Mouse (Mus musculus) liver, embryonic 12.5 days (tissue): ENCODE data around the gene Ctsw. TPM values are rescaled to one million over a fixed set of nuclear protein-coding genes. Genes with fewer than 3 reads are reported as not detected.

Experiments used
- ATAC-seq: fragments of 200-750 bp; cut with Nextera tagmentation; 2 replicates; pipeline ENCODE4 v1.8.0; 2017; ENCODE audit warnings: moderate number of reproducible peaks, mild to moderate bottlenecking, moderate library complexity
- H3K27ac ChIP-seq: fragments of 300-500 bp; sonication (generic); 2 replicates; pipeline ENCODE4 v1.5.1; 2016; ENCODE audit warnings: mild to moderate bottlenecking
- H3K27me3 ChIP-seq: fragments of 300-500 bp; sonication (generic); replicated peaks from 2 replicates; pipeline ENCODE4 v1.6.1; 2016; ENCODE audit warnings: mild to moderate bottlenecking, moderate library complexity
- H3K36me3 ChIP-seq: fragments of 300-500 bp; sonication (generic); 2 replicates; pipeline ENCODE4 v1.6.1; 2016; ENCODE audit warnings: mild to moderate bottlenecking, moderate library complexity
- H3K4me1 ChIP-seq: fragments of 300-500 bp; sonication (generic); 2 replicates; pipeline ENCODE4 v1.6.1; 2016
- H3K4me2 ChIP-seq: fragments of 300-500 bp; sonication (generic); 2 replicates; pipeline ENCODE4 v1.6.1; 2016; ENCODE audit warnings: mild to moderate bottlenecking, moderate library complexity
- H3K4me3 ChIP-seq: fragments of 300-500 bp; sonication (generic); 2 replicates; pipeline ENCODE4 v1.5.1; 2016; ENCODE audit warnings: mild to moderate bottlenecking, moderate library complexity
- H3K9ac ChIP-seq: fragments of 300-500 bp; sonication (generic); 2 replicates; pipeline ENCODE4 v1.6.1; 2016; ENCODE audit warnings: mild to moderate bottlenecking, moderate library complexity
- H3K9me3 ChIP-seq: fragments of 300-500 bp; sonication (generic); replicated peaks from 2 replicates; pipeline ENCODE4 v1.6.1; 2016; ENCODE audit warnings: mild to moderate bottlenecking, moderate library complexity
- WGBS: fragments of 180-500 bp; shearing (Covaris S2); methylation state at CpG from one replicate; pipeline ENCODE4 v1.1.7; 2016; ENCODE audit not compliant: insufficient replicate concordance; 5-methylcytosine and 5-hydroxymethylcytosine counted together
- polyA plus RNA-seq: library from polyadenylated mRNA; unstranded; fragments of >200 nt; fragmentation: Nextera tagmentation; extraction: Ambion mirVana; gene quantifications from 2 replicates; pipeline ENCODE4 v1.2.1, GENCODE M21; 2016

Gene Ctsw
- polyA plus RNA-seq, 1 experiment from 2014 or later = 0.43 TPM

- peaks cover 19% of the 10 kb centered on the region for H3K36me3 ChIP-seq
- peak overlapping the region; percentile 69 for H3K4me3 ChIP-seq
- H3K4me2 ChIP-seq = peak overlapping the region; percentile 87
- H3K4me1 ChIP-seq = peaks cover 51% of the 10 kb centered on the region
- peak; percentile 88 for ATAC-seq
- WGBS = 1% methylated on average over 70 of the region's 70 CpGs
- H3K27ac ChIP-seq = peak overlapping the region; percentile 61
- H3K27me3 ChIP-seq = 0 out of 2 replicates have a peak, but pooled peaks cover 5% of the 10 kb centered on the region
- peak overlapping the region; percentile 73 for H3K9ac ChIP-seq
- H3K9me3 ChIP-seq = no peaks in the 10 kb centered on the region
These were observed 11.2 kb downstream of the Ctsw start for GRCm38 (mm10) chr19:5456922-5457745.

GRCm38 (mm10) chr19:5456241-5456921 lies 11.9 kb downstream of the Ctsw start:
- 5% methylated on average over 26 of the region's 26 CpGs for WGBS
- no peak for ATAC-seq
- H3K4me2 ChIP-seq = peak overlapping the region; percentile 87

GRCm38 (mm10) chr19:5455568-5455967 lies 12.7 kb downstream of the Ctsw start:
- WGBS = 68% methylated on average over 8 of the region's 8 CpGs
- no peaks in the 10 kb centered on the region for H3K9me3 ChIP-seq
- H3K27ac ChIP-seq = no peak overlapping the region
- peaks cover 17% of the 10 kb centered on the region for H3K27me3 ChIP-seq
- H3K4me2 ChIP-seq = peak overlapping the region; percentile 87
- H3K9ac ChIP-seq = peak overlapping the region; percentile 73; the same call in 1 of the 2 replicates
- H3K4me3 ChIP-seq = peak overlapping the region; percentile 69
- H3K36me3 ChIP-seq = peaks cover 19% of the 10 kb centered on the region
- peaks cover 42% of the 10 kb centered on the region for H3K4me1 ChIP-seq
- ATAC-seq = no peak

More at GRCm38 (mm10) chr19:5456241-5456921, 11.9 kb downstream of the Ctsw start:
- Histone ChIP-seq H3K27ac (peak overlapping the region; percentile 54), H3K9ac (peak overlapping the region; percentile 73), H3K9me3 (no peaks in the 10 kb centered on the region), H3K4me1 (peaks cover 48% of the 10 kb centered on the region), H3K27me3 (peaks cover 9% of the 10 kb centered on the region), H3K4me3 (peak overlapping the region; percentile 69), H3K36me3 (peaks cover 19% of the 10 kb centered on the region)

- Histone ChIP-seq H3K27me3 (peaks cover 22% of the 10 kb centered on the region), H3K4me2 (peak overlapping the region; percentile 87), H3K4me3 (no peak overlapping the region), H3K9ac (no peak overlapping the region), H3K9me3 (no peaks in the 10 kb centered on the region), H3K27ac (no peak overlapping the region), H3K4me1 (peaks cover 39% of the 10 kb centered on the region), H3K36me3 (peaks cover 19% of the 10 kb centered on the region)
- WGBS = 70% methylated on average over 12 of the region's 12 CpGs
- ATAC-seq = no peak
These were observed 13.3 kb downstream of the Ctsw start for GRCm38 (mm10) chr19:5455037-5455436.

- no peak overlapping the region for H3K9ac ChIP-seq
- ATAC-seq = no peak
- peaks cover 50% of the 10 kb centered on the region for H3K27me3 ChIP-seq
- no peak overlapping the region for H3K4me3 ChIP-seq
- peaks cover 43% of the 10 kb centered on the region for H3K4me1 ChIP-seq
- H3K36me3 ChIP-seq = peaks cover 19% of the 10 kb centered on the region
- H3K4me2 ChIP-seq = no peak overlapping the region
- 55% methylated on average over 6 of the region's 6 CpGs for WGBS
- no peaks in the 10 kb centered on the region for H3K9me3 ChIP-seq
- H3K27ac ChIP-seq = no peak overlapping the region
These were observed 16.5 kb downstream of the Ctsw start for GRCm38 (mm10) chr19:5451766-5452165.

GRCm38 (mm10) chr19:5449673-5450072 lies 18.6 kb downstream of the Ctsw start:
- H3K4me3 ChIP-seq = no peak overlapping the region
- H3K4me1 ChIP-seq = peaks cover 23% of the 10 kb centered on the region
- peaks cover 11% of the 10 kb centered on the region for H3K36me3 ChIP-seq
- no peak for ATAC-seq
- no peak overlapping the region for H3K27ac ChIP-seq
- H3K9me3 ChIP-seq = no peaks in the 10 kb centered on the region
- H3K4me2 ChIP-seq = no peak overlapping the region
- no peak overlapping the region for H3K9ac ChIP-seq
- 59% methylated on average over 3 of the region's 3 CpGs for WGBS
- H3K27me3 ChIP-seq = peaks cover 71% of the 10 kb centered on the region

- Histone ChIP-seq H3K4me2 (peak overlapping the region; percentile 90), H3K36me3 (peaks cover under 1% of the 10 kb centered on the region; the same call in 1 of the 2 replicates), H3K4me3 (peak overlapping the region; percentile 59), H3K4me1 (peaks cover 23% of the 10 kb centered on the region), H3K27me3 (peaks cover 82% of the 10 kb centered on the region), H3K27ac (no peak overlapping the region), H3K9me3 (no peaks in the 10 kb centered on the region), H3K9ac (peak overlapping the region; percentile 56)
- ATAC-seq = peak; percentile 79
- 6% methylated on average over 36 of the region's 36 CpGs for WGBS
These were observed 19.8 kb downstream of the Ctsw start for GRCm38 (mm10) chr19:5448354-5449150.

- no peaks in the 10 kb centered on the region for H3K36me3 ChIP-seq
- peaks cover 23% of the 10 kb centered on the region for H3K4me1 ChIP-seq
- H3K9ac ChIP-seq = peak within 1 kb of the TSS; percentile 56
- 1% methylated on average over 70 of the region's 70 CpGs for WGBS
- peak within 1 kb of the TSS; percentile 90 for H3K4me2 ChIP-seq
- H3K9me3 ChIP-seq = no peaks in the 10 kb centered on the region
- H3K27ac ChIP-seq = no peak within 1 kb of the TSS
- peak; percentile 53; the same call in 1 of the 2 replicates for ATAC-seq
- H3K4me3 ChIP-seq = peak within 1 kb of the TSS; percentile 59
- peaks cover 83% of the 10 kb centered on the region for H3K27me3 ChIP-seq
These were observed 20.6 kb downstream of the Ctsw start, which contains the start of gene Fosl1 for GRCm38 (mm10) chr19:5447515-5448353. Fosl1 (plus strand) TSS chr19:5447547.

GRCm38 (mm10) chr19:5445747-5446146 lies 22.6 kb downstream of the Ctsw start:
- H3K9ac ChIP-seq = no peak overlapping the region
- H3K27ac ChIP-seq = no peak overlapping the region
- H3K27me3 ChIP-seq = peaks cover 78% of the 10 kb centered on the region
- H3K9me3 ChIP-seq = no peaks in the 10 kb centered on the region
- ATAC-seq = no peak
- H3K4me2 ChIP-seq = no peak overlapping the region
- H3K4me1 ChIP-seq = peaks cover 23% of the 10 kb centered on the region
- 75% methylated on average over 5 of the region's 5 CpGs for WGBS
- no peaks in the 10 kb centered on the region for H3K36me3 ChIP-seq
- no peak overlapping the region for H3K4me3 ChIP-seq

GRCm38 (mm10) chr19:5444954-5445353 lies 23.4 kb downstream of the Ctsw start:
- Histone ChIP-seq H3K27me3 (peaks cover 70% of the 10 kb centered on the region), H3K9ac (no peak overlapping the region), H3K4me1 (peaks cover 23% of the 10 kb centered on the region), H3K4me3 (no peak overlapping the region), H3K4me2 (no peak overlapping the region), H3K27ac (no peak overlapping the region), H3K36me3 (no peaks in the 10 kb centered on the region), H3K9me3 (peaks cover 7% of the 10 kb centered on the region; the same call in 1 of the 2 replicates)
- whole genome bisulfite sequencing = 38% methylated on average over 7 of the region's 7 CpGs
- ATAC-seq = no peak
